Mouse (Mus musculus): Measurements from ENCODE around the gene Haus2. TPM values are rescaled to one million over a fixed set of nuclear protein-coding genes. Genes with fewer than 3 reads are reported as not detected.
"Not testable (repeated sequence)": the region's sequence is repeated elsewhere in the genome, so short reads cannot be mapped to it uniquely, and the experiment has no call there.

Haus2 gene
- polyA plus RNA-seq, 1 experiment: 34.5 TPM

GRCm38 (mm10) chr2:120565363-120565762 is 43.8 kb upstream of the Haus2 start:
- peaks cover 12% of the 10 kb centered on the region for H3K36me3 ChIP-seq (ENCODE audit: control insufficient read depth, insufficient read depth, low read length, poor library complexity, severe bottlenecking)
- no peak overlapping the region for H3K4me3 ChIP-seq (ENCODE audit: low read depth, low read length)
- no peaks in the 10 kb centered on the region for H3K27me3 ChIP-seq (ENCODE audit: control insufficient read depth, insufficient read depth, low read length, poor library complexity, severe bottlenecking)
- no peak overlapping the region for H3K27ac ChIP-seq (ENCODE audit: insufficient read depth, low read length)
- TF ChIP-seq POLR2A (IDR thresholded peaks at IDR 0.05; ENCODE audit: insufficient read depth, low read length): no peak
- no peak for TF ChIP-seq CTCF (IDR thresholded peaks at IDR 0.05; ENCODE audit: low read depth, low read length)
- no peak for TF ChIP-seq EP300 (IDR thresholded peaks at IDR 0.05; ENCODE audit: insufficient read depth, low read depth, low read length)
- no peaks in the 10 kb centered on the region for H3K9me3 ChIP-seq (replicated peaks; ENCODE audit: control insufficient read depth, insufficient read depth, low read length, poor library complexity, severe bottlenecking)
- H3K4me1 ChIP-seq (ENCODE audit: control insufficient read depth, insufficient read depth, low read length): no peaks in the 10 kb centered on the region
- H3K9ac ChIP-seq (ENCODE audit: low read depth, poor library complexity, severe bottlenecking): no peak overlapping the region

- peak within 1 kb of the TSS; percentile 74 for H3K9ac ChIP-seq (ENCODE audit: low read depth, poor library complexity, severe bottlenecking)
- H3K9me3 ChIP-seq (replicated peaks; ENCODE audit: control insufficient read depth, insufficient read depth, low read length, poor library complexity, severe bottlenecking): no peaks in the 10 kb centered on the region
- H3K27ac ChIP-seq (ENCODE audit: insufficient read depth, low read length): peak within 1 kb of the TSS; percentile 87
- H3K27me3 ChIP-seq (ENCODE audit: control insufficient read depth, insufficient read depth, low read length, poor library complexity, severe bottlenecking): no peaks in the 10 kb centered on the region
- H3K4me1 ChIP-seq (ENCODE audit: control insufficient read depth, insufficient read depth, low read length): no peaks in the 10 kb centered on the region
- TF ChIP-seq POLR2A (IDR thresholded peaks at IDR 0.05; ENCODE audit: insufficient read depth, low read length) (no peak), CTCF (IDR thresholded peaks at IDR 0.05; ENCODE audit: low read depth, low read length) (no peak), EP300 (IDR thresholded peaks at IDR 0.05; ENCODE audit: insufficient read depth, low read depth, low read length) (0 out of 2 replicates have a peak, but pooled peaks have one; percentile 3)
- H3K36me3 ChIP-seq (ENCODE audit: control insufficient read depth, insufficient read depth, low read length, poor library complexity, severe bottlenecking): peaks cover under 1% of the 10 kb centered on the region
- H3K4me3 ChIP-seq (ENCODE audit: low read depth, low read length): peak within 1 kb of the TSS; percentile 85
These were observed 42.0 kb upstream of the Haus2 start, which contains the start of gene Snap23 for GRCm38 (mm10) chr2:120566886-120567797. Gene Snap23, plus strand, starts transcription at chr2:120567671.

GRCm38 (mm10) chr2:120567798-120568320 is 41.3 kb upstream of the Haus2 start:
- Histone ChIP-seq H3K27ac (ENCODE audit: insufficient read depth, low read length) (no peak overlapping the region), H3K36me3 (ENCODE audit: control insufficient read depth, insufficient read depth, low read length, poor library complexity, severe bottlenecking) (no peaks in the 10 kb centered on the region; the same call in 1 of the 2 replicates)
- TF ChIP-seq CTCF (IDR thresholded peaks at IDR 0.05; ENCODE audit: low read depth, low read length): no peak
- no peak for TF ChIP-seq POLR2A (IDR thresholded peaks at IDR 0.05; ENCODE audit: insufficient read depth, low read length)
- no peak for TF ChIP-seq EP300 (IDR thresholded peaks at IDR 0.05; ENCODE audit: insufficient read depth, low read depth, low read length)

GRCm38 (mm10) chr2:120571081-120571480 is 38.1 kb upstream of the Haus2 start:
- H3K9ac ChIP-seq (ENCODE audit: low read depth, poor library complexity, severe bottlenecking): no peak overlapping the region
- H3K4me1 ChIP-seq (ENCODE audit: control insufficient read depth, insufficient read depth, low read length): no peaks in the 10 kb centered on the region
- no peaks in the 10 kb centered on the region for H3K27me3 ChIP-seq (ENCODE audit: control insufficient read depth, insufficient read depth, low read length, poor library complexity, severe bottlenecking)
- no peak for TF ChIP-seq POLR2A (IDR thresholded peaks at IDR 0.05; ENCODE audit: insufficient read depth, low read length)
- no peak for TF ChIP-seq EP300 (IDR thresholded peaks at IDR 0.05; ENCODE audit: insufficient read depth, low read depth, low read length)
- no peak for TF ChIP-seq CTCF (IDR thresholded peaks at IDR 0.05; ENCODE audit: low read depth, low read length)
- no peaks in the 10 kb centered on the region for H3K9me3 ChIP-seq (replicated peaks; ENCODE audit: control insufficient read depth, insufficient read depth, low read length, poor library complexity, severe bottlenecking)
- H3K27ac ChIP-seq (ENCODE audit: insufficient read depth, low read length): no peak overlapping the region
- no peaks in the 10 kb centered on the region; the same call in 1 of the 2 replicates for H3K36me3 ChIP-seq (ENCODE audit: control insufficient read depth, insufficient read depth, low read length, poor library complexity, severe bottlenecking)
- H3K4me3 ChIP-seq (ENCODE audit: low read depth, low read length): no peak overlapping the region

More at GRCm38 (mm10) chr2:120567798-120568320, 41.3 kb upstream of the Haus2 start:
- peak overlapping the region; percentile 67 for H3K9ac ChIP-seq (ENCODE audit: low read depth, poor library complexity, severe bottlenecking)
- H3K4me1 ChIP-seq (ENCODE audit: control insufficient read depth, insufficient read depth, low read length): no peaks in the 10 kb centered on the region
- no peaks in the 10 kb centered on the region for H3K9me3 ChIP-seq (replicated peaks; ENCODE audit: control insufficient read depth, insufficient read depth, low read length, poor library complexity, severe bottlenecking)
- H3K27me3 ChIP-seq (ENCODE audit: control insufficient read depth, insufficient read depth, low read length, poor library complexity, severe bottlenecking): no peaks in the 10 kb centered on the region
- peak overlapping the region; percentile 85 for H3K4me3 ChIP-seq (ENCODE audit: low read depth, low read length)

GRCm38 (mm10) chr2:120572161-120572560 is 37.0 kb upstream of the Haus2 start:
- not testable (repeated sequence) for H3K27ac ChIP-seq (ENCODE audit: insufficient read depth, low read length); H3K4me1 ChIP-seq (ENCODE audit: control insufficient read depth, insufficient read depth, low read length); H3K36me3 ChIP-seq (ENCODE audit: control insufficient read depth, insufficient read depth, low read length, poor library complexity, severe bottlenecking); H3K4me3 ChIP-seq (ENCODE audit: low read depth, low read length); H3K27me3 ChIP-seq (ENCODE audit: control insufficient read depth, insufficient read depth, low read length, poor library complexity, severe bottlenecking); H3K9ac ChIP-seq (ENCODE audit: low read depth, poor library complexity, severe bottlenecking); H3K9me3 ChIP-seq (replicated peaks; ENCODE audit: control insufficient read depth, insufficient read depth, low read length, poor library complexity, severe bottlenecking)

GRCm38 (mm10) chr2:120575121-120575520 is 34.1 kb upstream of the Haus2 start:
- no peaks in the 10 kb centered on the region; the same call in 1 of the 2 replicates for H3K36me3 ChIP-seq (ENCODE audit: control insufficient read depth, insufficient read depth, low read length, poor library complexity, severe bottlenecking)
- no peaks in the 10 kb centered on the region for H3K4me1 ChIP-seq (ENCODE audit: control insufficient read depth, insufficient read depth, low read length)
- no peak overlapping the region for H3K9ac ChIP-seq (ENCODE audit: low read depth, poor library complexity, severe bottlenecking)
- no peak overlapping the region for H3K4me3 ChIP-seq (ENCODE audit: low read depth, low read length)
- no peak overlapping the region for H3K27ac ChIP-seq (ENCODE audit: insufficient read depth, low read length)
- H3K9me3 ChIP-seq (replicated peaks; ENCODE audit: control insufficient read depth, insufficient read depth, low read length, poor library complexity, severe bottlenecking): no peaks in the 10 kb centered on the region
- TF ChIP-seq EP300 (IDR thresholded peaks at IDR 0.05; ENCODE audit: insufficient read depth, low read depth, low read length): no peak
- TF ChIP-seq POLR2A (IDR thresholded peaks at IDR 0.05; ENCODE audit: insufficient read depth, low read length): no peak
- TF ChIP-seq CTCF (IDR thresholded peaks at IDR 0.05; ENCODE audit: low read depth, low read length): no peak
- H3K27me3 ChIP-seq (ENCODE audit: control insufficient read depth, insufficient read depth, low read length, poor library complexity, severe bottlenecking): no peaks in the 10 kb centered on the region

Data from ES-Bruce4 (cell line).